Mouse (Mus musculus): ENCODE results near the gene Rnf44.

Gene Rnf44

GRCm38 (mm10) chr13:54686139-54687053 lies 7.3 kb downstream of the Rnf44 start:
- DNase-seq = no peak

GRCm38 (mm10) chr13:54685174-54685573 lies 8.5 kb downstream of the Rnf44 start:
- peak in 1 of 2 experiments; percentile 39 for DNase-seq

GRCm38 (mm10) chr13:54684140-54684896 lies 9.4 kb downstream of the Rnf44 start:
- no peak for DNase-seq

GRCm38 (mm10) chr13:54683301-54683700 lies 10.4 kb downstream of the Rnf44 start:
- DNase-seq = no peak

DNA sequence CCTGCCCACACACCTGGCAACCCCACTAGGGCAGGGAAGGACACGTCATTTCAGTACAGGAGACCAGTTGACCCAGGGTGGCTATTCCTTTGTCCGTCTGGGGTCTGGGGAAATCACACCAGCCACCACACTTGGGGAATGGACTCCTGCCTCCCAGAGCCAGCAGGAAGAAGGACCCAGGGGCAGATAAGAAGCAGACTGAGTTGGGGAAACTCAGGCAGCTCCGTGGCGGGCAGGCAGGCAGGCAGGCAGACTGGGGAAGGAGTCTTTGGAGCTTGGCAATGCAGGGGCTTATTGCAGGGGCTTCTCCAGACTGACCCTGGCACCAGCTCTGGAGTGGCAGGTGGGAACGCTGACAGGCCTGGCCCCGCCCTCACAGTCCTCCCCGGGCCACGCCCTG lies 12.4 kb downstream of the Rnf44 start:
- no peak for DNase-seq

- DNase-seq = no peak
Observed at GRCm38 (mm10) chr13:54680184-54680853, 13.4 kb downstream of the Rnf44 start.

GRCm38 (mm10) chr13:54678263-54678662 lies 15.4 kb downstream of the Rnf44 start:
- DNase-seq = no peak

DNA sequence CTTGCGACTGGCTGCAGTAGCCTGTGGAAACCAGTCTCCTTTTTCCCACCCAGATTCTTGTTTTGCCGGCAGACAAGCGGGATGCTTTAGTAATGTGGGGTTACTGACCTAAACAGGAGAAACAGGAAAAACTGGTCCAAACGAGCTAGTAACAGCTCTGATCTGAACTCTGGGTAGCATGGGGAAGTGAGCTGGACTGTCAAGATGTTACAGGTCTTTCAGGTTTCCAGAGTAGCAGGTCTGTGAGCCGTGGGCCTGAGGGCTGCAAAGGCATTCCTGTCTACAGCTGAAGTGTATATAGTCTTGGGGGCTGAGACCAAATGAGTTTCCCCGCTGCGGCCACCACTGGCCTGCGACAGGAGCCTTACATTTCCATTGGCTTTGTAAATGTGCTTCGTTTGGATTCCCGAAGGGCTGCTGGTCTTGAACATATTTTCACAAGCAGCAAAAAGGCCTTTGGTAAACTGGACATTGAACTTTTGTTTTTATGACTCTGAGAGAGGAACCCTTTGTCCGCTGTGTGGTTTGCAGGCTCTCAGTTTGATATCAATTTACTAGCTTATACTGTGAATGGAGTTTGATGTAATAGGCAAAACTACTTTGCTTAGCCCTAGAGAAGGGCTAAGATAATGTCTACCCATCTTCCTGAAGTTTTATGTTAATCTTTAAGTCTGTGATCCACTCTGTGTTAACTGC lies 17.7 kb downstream of the Rnf44 start:
- no peak for DNase-seq

GRCm38 (mm10) chr13:54670491-54670890 lies 23.2 kb downstream of the Rnf44 start:
- DNase-seq = no peak

DNA sequence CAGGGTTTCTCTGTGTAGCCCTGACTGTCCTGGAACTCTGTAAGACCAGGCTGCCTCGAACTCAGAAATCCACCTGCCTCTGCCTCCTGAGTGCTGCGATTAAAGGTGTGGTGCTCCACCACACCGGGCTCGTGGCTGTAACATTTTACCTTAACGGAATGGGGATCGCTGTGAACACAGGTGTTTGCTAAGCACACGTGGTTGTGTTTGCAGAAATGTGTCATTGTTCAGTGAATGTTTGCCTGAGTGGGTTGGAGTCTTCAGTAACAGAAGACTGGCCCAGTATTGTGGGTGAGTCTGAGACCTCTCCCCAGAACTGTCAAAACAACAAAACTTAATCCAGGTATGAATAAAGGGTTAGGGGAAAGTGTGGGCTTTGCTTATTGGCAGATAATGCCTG lies 28.6 kb downstream of the Rnf44 start:
- DNase-seq = no peak

GRCm38 (mm10) chr13:54664509-54664908 lies 29.2 kb downstream of the Rnf44 start:
- DNase-seq = no peak

GRCm38 (mm10) chr13:54663999-54664398 lies 29.7 kb downstream of the Rnf44 start:
- DNase-seq = no peak

GRCm38 (mm10) chr13:54661358-54661757 lies 32.3 kb downstream of the Rnf44 start:
- no peak for DNase-seq

DNA sequence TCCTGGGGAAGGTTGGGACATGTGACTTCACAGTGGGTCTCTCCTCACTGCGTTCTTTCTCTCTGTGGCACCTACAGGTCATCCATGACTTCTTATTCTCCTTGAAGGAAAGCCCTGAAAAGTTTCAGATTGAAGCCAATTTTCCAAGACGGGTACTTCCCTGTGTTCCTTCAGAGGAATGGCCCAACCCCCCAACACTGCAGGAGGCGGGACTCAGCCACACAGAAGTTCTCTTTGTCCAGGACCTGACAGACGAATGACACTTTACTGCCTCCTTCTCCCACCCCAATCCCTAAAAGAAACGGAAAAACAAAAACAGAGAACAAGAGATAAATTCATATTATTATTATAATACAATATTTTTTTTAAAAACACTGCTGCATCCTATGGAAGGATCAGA lies 32.8 kb downstream of the Rnf44 start:
- DNase-seq = no peak

DNA sequence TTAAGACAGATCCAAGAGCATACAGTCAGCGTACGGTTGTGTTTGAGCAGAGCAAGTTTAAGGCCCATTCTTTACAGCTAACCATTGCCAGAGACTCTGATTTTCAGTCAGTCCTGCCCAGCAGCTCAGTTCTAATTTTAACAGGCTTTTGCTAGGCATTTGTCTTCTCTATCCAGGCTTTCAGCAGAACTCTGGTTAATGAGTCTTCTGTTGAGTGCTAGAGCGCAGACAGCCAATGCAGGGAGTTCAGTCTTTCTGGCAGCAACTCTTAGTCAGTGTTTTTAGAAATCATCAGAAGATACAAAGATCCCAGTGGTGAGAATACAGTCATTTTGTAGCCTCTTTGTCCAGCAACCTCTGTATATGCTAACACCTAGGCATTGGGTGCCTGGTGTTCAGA lies 43.2 kb downstream of the Rnf44 start:
- no peak for DNase-seq

DNA sequence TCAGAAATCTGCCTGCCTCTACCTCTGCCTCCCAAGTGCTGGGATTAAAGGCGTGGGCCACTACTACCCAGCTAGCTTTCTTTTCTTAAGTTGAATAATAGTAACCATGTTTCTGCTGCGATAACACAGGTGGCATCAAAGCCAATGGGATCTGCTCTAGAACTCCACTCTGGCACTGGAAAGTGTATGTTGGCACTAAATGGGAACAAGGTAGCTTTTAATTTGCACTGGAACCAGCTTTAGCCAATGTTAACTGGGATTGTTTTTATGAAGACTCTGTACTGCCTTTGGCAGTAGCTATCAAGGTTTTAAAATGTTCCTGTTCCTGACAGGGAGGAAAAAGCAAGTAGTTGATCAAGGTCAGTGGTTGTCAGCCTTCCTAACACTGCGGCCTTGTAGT lies 58.7 kb downstream of the Rnf44 start:
- DNase-seq = no peak

GRCm38 (mm10) chr13:54632731-54633277 lies 60.9 kb downstream of the Rnf44 start:
- no peak for DNase-seq
